In genomic region chr1:116311512-116311911, GRCm38 (mm10) we compare ENCODE assay signal across 28 mouse cellular contexts.
"Had no signal": no experiment of that assay in that cellular context is flagged by ENCODE, and none has a peak within 500 bp of the region (broad histone marks: within the 10 kb centered on the region; RNA-seq: fewer than 3 reads in every experiment).

No protein-coding gene starts in this region.

- H3K27ac ChIP-seq: embryonic facial prominence, embryonic 10.5 days; embryonic facial prominence, embryonic 12.5 days; embryonic facial prominence, embryonic 13.5 days; embryonic facial prominence, embryonic 15.5 days; forebrain, embryonic 10.5 days; forebrain, embryonic 12.5 days; forebrain, embryonic 13.5 days; forebrain, embryonic 15.5 days; gastrocnemius, adult 2 months had no signal

- H3K4me3 ChIP-seq: embryonic facial prominence, embryonic 10.5 days; embryonic facial prominence, embryonic 12.5 days; embryonic facial prominence, embryonic 13.5 days; embryonic facial prominence, embryonic 15.5 days; erythroblast, embryonic 14.5 days; forebrain, embryonic 10.5 days; forebrain, embryonic 12.5 days; forebrain, embryonic 13.5 days; forebrain, embryonic 15.5 days; gastrocnemius, adult 2 months had no signal

- H3K36me3 ChIP-seq: embryonic facial prominence, embryonic 10.5 days; embryonic facial prominence, embryonic 12.5 days; embryonic facial prominence, embryonic 13.5 days; embryonic facial prominence, embryonic 15.5 days; forebrain, embryonic 10.5 days; forebrain, embryonic 12.5 days; forebrain, embryonic 15.5 days had no signal

- H3K27me3 ChIP-seq: embryonic facial prominence, embryonic 12.5 days; embryonic facial prominence, embryonic 13.5 days; embryonic facial prominence, embryonic 15.5 days; forebrain, embryonic 12.5 days; forebrain, embryonic 13.5 days; forebrain, embryonic 15.5 days had no signal

- H3K9ac ChIP-seq: embryonic facial prominence, embryonic 12.5 days; embryonic facial prominence, embryonic 13.5 days; embryonic facial prominence, embryonic 15.5 days; forebrain, embryonic 12.5 days; forebrain, embryonic 13.5 days; forebrain, embryonic 15.5 days; forebrain, postnatal 0 days had no signal

- H3K4me1 ChIP-seq: embryonic facial prominence, embryonic 10.5 days; embryonic facial prominence, embryonic 12.5 days; embryonic facial prominence, embryonic 13.5 days; embryonic facial prominence, embryonic 15.5 days; forebrain, embryonic 10.5 days; forebrain, embryonic 12.5 days; forebrain, embryonic 13.5 days; forebrain, embryonic 15.5 days had no signal

- H3K9me3 ChIP-seq: embryonic facial prominence, embryonic 10.5 days; embryonic facial prominence, embryonic 12.5 days; embryonic facial prominence, embryonic 13.5 days; embryonic facial prominence, embryonic 15.5 days; forebrain, embryonic 10.5 days; forebrain, embryonic 12.5 days; forebrain, embryonic 13.5 days; forebrain, embryonic 15.5 days had no signal

- DNase-seq: cerebellum, adult 2 months; cerebellum, adult 8-10 months; cerebellum, adult 9-10 months; cerebellum, adult 9-11 months; cerebellum, postnatal 10 days; cerebellum, postnatal 14 days; cerebellum, postnatal 25 days; cerebellum, postnatal 36 days; embryo, embryonic 11 days; forebrain, postnatal 0 days; gastrocnemius, adult 2 months; gastrocnemius, postnatal 10 days; gastrocnemius, postnatal 14 days; gastrocnemius, postnatal 25 days; gastrocnemius, postnatal 36 days; heart, adult 11 months; heart, adult 18-20 months had no signal

- ATAC-seq: forebrain, embryonic 13.5 days; forebrain, embryonic 14.5 days; forebrain, embryonic 15.5 days; forebrain, embryonic 16.5 days; forebrain, postnatal 0 days had no signal

- H3K4me2 ChIP-seq: embryonic facial prominence, embryonic 12.5 days; embryonic facial prominence, embryonic 13.5 days; embryonic facial prominence, embryonic 15.5 days; forebrain, embryonic 12.5 days; forebrain, embryonic 13.5 days; forebrain, embryonic 15.5 days had no signal
